Mouse (Mus musculus) ES-CJ7 (cell line): Measurements from ENCODE around the gene Tnip3.

Experiments
- DNase-seq: peaks from one replicate; pipeline ENCODE4 v3.0.0; 2011; ENCODE audit warnings: low read depth, low spot score

Gene Tnip3

GRCm38 (mm10) chr6:65584870-65585332 is 59.8 kb downstream of the Tnip3 start:
- DNase-seq: no peak

- DNase-seq: no peak
Observed at GRCm38 (mm10) chr6:65585333-65586053, 60.4 kb downstream of the Tnip3 start.

GRCm38 (mm10) chr6:65588847-65589246 is 63.7 kb downstream of the Tnip3 start:
- DNase-seq: no peak

DNA sequence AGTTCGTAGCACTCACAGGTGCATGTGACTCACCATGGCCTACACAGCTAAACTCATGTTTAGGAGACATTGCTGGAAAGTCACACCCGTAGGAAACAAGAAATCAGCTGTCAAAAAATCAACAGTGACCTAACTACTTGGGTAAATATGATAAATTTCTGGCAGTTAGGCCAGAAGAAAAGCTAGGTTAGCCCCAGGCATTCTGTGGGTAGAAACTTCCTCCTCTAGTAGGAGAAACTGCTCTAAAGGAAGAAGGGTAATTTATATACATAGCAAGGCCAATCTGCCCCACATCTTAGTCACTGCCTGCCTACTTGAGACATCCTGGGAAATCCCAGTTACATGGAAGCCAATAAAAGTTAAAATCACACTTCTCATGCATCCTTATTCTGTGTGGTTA is 64.9 kb downstream of the Tnip3 start:
- no peak for DNase-seq

GRCm38 (mm10) chr6:65594171-65594570 is 69.1 kb downstream of the Tnip3 start:
- DNase-seq: no peak

DNA sequence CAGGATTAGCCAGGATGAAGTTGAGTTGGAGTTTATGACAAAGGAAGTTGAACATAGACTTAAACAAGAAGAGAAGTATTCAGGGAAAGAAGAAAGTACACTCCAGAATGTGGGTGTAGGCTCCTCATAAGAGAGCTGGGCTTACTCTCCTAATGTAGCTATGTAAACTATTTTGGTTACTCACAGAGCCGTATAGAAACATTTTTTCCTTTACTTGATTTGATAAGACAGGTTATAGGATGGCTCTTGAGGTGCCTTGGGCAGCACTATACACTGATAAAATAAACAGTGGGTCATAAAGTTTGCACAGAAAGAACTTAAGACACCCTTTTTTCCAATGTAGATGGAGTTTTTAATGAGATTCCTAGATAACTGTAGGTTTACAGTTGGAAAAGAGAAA is 70.3 kb downstream of the Tnip3 start:
- DNase-seq: no peak

DNA sequence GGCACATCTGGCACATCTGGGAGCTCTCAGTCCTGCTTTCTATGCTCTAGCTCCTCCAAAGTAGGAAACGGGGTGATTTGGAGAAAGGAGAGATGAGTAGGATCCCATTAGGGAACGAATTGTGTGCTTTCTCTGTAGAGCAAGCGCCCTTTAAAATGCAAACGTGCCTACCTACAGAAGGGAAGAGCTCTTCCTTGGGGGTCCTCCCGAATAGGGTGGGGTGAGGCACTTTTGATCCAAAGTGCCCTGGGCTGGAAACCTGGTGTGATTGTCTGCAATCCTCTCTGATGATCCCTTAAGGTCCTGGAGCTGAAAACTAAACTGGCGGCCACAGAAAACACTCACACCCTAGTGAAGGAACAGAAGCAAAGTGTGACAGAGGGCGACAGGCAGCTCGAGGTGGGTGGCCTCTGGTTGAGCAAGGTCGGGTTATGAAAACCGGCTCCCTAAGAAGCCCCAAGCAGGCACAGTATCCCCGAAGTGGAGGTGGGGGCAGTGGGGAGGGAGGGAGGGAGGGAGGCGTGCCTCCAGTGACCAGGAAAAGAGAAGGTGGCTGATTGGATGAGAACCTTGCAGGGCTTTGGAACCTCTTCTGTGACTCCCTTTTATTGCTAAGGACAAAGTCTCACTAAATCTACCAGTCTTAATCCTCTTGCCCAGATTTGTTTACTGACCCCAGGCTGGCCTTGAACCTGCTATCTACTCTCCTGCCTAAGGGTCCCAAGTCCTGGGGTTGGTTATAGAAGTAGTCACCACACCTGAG is 72.1 kb downstream of the Tnip3 start:
- DNase-seq: peak; percentile 86

GRCm38 (mm10) chr6:65598522-65598921 is 73.4 kb downstream of the Tnip3 start:
- no peak for DNase-seq

GRCm38 (mm10) chr6:65599865-65600739 is 75.0 kb downstream of the Tnip3 start:
- peak; percentile 14 for DNase-seq

DNA sequence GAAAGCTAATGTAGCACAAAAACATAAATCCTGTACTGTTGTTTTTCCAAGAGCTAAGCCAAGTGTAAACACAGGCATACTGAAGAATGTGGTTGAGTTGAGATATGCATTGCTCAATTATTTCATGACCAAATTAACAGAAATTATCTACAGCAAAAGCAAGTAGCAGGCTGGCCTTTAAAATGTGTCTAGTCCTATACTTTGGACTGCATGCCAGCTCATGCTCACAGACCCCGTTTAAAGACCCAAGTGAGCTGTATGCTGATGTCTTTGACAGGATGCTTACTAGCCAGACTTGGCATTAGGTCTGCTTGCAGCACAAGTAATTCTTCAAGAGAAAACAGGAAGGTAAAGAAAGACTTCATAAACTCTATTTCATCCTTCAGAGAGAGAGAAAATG is 75.8 kb downstream of the Tnip3 start:
- no peak for DNase-seq

GRCm38 (mm10) chr6:65605778-65606177 is 80.7 kb downstream of the Tnip3 start:
- DNase-seq: no peak

DNA sequence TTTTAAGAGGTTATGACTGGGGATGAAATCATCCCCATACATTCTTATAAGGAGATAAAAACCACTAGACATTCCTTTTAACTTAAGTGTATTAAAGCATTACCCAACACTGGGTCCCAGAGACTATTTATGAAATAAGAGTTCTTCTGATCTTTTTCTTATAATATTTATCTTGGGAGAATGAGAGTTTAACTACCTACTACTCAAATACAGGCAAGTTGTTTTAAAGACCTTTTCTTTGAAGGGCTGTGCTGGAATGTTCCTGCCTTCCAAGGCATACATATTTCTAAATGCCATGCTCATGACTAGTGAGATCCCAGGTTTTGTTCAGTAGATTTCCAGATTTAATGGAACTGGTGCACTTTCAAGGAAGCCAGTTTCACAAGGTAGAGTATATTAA is 81.8 kb downstream of the Tnip3 start:
- no peak for DNase-seq

GRCm38 (mm10) chr6:65611834-65612233 is 86.7 kb downstream of the Tnip3 start:
- DNase-seq: no peak

DNA sequence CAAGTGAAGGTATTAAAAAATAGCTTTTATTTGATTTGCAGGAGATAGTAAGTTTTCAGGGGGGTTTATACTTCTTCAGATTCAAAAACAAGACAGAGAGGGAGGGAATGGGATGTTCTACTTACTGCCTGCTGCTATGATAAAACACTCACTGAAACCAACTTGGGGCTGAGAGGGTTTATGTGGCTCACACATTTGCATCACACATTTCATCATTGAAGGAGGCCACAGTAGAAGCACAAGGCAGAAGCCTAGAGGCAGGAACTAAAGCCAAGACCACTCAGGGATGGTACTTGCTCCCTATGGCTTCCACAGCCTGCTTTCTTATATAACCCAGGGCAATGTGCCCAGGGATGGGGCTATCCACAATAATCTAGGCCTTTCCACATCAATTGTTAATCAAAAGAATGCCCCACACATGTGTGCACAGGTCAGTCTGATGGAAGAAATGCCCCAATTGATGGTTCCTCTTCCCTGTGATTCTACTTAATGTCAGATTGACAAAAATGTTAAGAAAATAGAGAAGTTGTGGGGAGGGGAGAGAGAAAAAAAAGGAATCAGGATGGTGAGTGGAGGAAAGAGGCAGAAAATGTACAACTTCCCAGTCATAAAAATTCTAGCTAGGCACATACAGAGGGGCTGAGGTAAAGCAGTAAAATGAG is 88.9 kb downstream of the Tnip3 start:
- no peak for DNase-seq

DNA sequence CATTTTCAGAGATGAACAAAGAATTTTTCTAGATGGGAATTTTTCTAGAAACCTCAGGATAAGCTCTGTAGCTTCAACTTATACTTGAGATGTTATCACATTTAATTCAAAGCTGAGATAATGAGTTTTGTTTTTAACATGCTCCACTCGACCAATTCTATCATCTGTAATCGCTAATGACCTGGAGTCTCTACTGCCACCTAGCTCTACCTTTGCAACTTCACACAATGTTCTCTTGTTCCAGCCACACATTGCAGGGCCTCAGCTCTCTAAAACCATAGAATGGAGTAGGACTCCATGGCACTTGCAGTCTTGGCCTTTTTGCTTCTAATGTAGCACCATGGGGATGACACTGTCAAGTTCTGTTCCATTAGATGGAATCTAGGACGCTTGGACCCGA is 90.5 kb downstream of the Tnip3 start:
- DNase-seq: peak; percentile 9

DNA sequence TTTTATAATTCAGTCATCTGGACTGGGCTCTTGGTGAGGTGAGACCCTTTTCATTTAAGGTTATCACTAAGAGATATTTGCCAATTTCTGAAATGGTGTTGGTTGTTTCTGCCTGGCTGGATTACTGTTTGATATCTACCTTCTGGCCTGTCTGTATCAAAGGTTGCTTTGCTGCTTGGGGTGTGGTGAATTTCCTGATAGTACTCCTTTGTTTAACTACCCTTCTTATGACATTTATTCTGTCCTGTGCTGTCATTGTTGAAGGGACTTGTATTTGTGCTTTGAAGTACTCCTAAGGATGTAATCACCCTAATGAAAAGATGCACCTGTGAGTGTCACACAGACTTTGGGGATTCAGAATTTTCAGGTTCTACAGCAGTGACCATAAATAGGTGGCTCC is 96.1 kb downstream of the Tnip3 start:
- no peak for DNase-seq

GRCm38 (mm10) chr6:65623016-65623715 is 98.1 kb downstream of the Tnip3 start:
- no peak for DNase-seq

DNA sequence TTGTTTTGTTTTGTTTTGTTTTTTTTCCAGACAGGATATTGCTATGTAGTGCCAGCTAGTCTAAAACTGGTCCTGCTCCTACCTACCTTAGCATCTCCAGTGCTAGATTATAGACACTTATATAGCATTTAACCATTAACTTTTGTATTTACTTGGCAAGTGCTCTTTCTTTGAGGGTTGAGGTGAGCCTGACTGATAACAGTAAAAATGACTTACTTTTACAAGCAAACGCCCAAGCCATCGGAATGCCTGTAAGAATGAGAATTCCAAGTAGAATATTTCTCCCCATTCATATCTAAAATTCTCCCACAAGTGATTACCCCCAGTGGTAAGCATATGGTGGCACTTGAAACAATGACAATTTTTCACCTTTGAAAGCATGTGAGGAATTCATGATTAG is 105.5 kb downstream of the Tnip3 start:
- DNase-seq: no peak

DNA sequence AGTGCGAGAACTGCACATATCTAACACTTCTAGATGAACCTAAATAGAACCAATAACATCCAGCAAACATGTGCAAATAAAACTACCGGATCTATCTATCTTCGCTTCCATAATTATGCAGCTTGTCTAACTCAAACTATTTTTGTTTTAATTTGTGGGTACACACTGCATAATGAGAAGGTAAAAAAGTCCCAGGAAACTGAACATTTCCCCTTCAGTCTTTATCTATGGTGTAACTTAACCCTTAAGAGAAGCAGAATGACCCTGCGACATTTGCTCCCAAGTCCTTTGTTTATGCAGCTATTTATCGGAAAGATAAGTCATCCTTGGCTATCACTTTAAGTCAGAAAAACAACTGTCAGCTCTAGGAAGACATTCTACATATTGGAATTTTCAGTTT is 107.1 kb downstream of the Tnip3 start:
- no peak for DNase-seq

DNA sequence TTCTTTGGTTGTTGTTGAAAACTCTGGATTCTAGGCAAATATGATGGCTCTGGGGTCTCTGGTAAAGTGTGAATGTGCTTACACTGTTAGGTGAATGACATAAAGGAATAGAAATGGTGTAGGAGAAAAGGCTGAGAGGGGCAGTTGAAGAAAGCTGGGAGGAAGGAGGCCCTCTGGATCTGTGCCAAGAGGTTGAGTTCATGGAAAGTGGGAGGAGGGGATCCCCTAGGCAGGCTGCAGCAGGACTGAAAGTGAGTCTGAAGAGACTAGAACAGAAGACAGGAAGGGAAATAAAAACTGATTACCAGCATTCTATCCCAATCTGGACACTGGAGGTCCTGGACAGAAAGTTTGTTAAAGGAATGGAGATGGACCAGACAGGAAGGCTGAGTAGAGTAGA is 117.3 kb downstream of the Tnip3 start:
- DNase-seq: no peak

DNA sequence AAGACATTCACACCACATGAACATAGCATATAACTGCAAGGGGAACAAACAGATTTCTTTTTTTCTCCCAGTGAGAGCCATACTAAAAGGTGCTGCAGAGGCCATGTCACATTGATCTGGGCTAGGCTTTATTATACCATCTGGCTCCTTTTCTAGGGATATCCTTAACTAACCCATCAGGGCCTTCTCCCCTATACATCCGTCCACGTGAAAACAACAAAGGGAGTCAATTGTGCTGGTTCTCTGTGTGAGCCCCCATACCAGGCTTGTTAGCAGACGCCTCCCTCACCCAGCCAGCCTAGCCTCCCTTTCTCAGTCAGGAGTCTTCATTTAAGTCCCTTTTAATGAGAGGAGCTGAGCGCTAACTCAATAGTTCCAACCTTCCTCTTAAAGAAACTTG is 119.0 kb downstream of the Tnip3 start:
- no peak for DNase-seq
